Mouse (Mus musculus) limb, embryonic 14.5 days (tissue): ENCODE results near the gene Olfr986. TPM values are rescaled to one million over a fixed set of nuclear protein-coding genes. Genes with fewer than 3 reads are reported as not detected.

Experiments used
- ATAC-seq: fragments of 200-750 bp; cut with Nextera tagmentation; 2 replicates; pipeline ENCODE4 v1.8.0; 2017; ENCODE audit warnings: low read depth, moderate number of reproducible peaks, moderate TSS enrichment; ENCODE audit not compliant: low FRiP score
- DNase-seq: peaks from one replicate; pipeline ENCODE4 v3.0.0-alpha.2; 2015; ENCODE audit warnings: low spot score
- H3K27ac ChIP-seq: fragments of 300-500 bp; sonication (generic); replicated peaks from 2 replicates; pipeline ENCODE4 v1.5.1; 2014; ENCODE audit warnings: low read depth, mild to moderate bottlenecking, low read length, moderate library complexity, mixed read lengths
- H3K27me3 ChIP-seq: fragments of 300-500 bp; sonication (generic); 2 replicates; pipeline ENCODE4 v1.6.1; 2014; ENCODE audit warnings: low read length, mixed read lengths; ENCODE audit not compliant: control insufficient read depth, insufficient read depth
- H3K36me3 ChIP-seq: fragments of 300-500 bp; sonication (generic); 2 replicates; pipeline ENCODE4 v1.6.1; 2014; ENCODE audit warnings: mild to moderate bottlenecking, low read length, moderate library complexity, mixed read lengths; ENCODE audit not compliant: control insufficient read depth, insufficient read depth
- H3K4me1 ChIP-seq: fragments of 300-500 bp; sonication (generic); 2 replicates; pipeline ENCODE4 v1.6.1; 2014; ENCODE audit warnings: antibody characterized with exemption, low read length, mixed read lengths; ENCODE audit not compliant: control insufficient read depth, insufficient read depth
- H3K4me2 ChIP-seq: fragments of 300-500 bp; sonication (generic); replicated peaks from 2 replicates; pipeline ENCODE4 v1.6.1; 2014; ENCODE audit warnings: low read depth, mild to moderate bottlenecking, low read length, moderate library complexity; ENCODE audit not compliant: severe bottlenecking
- H3K4me3 ChIP-seq: fragments of 300-500 bp; sonication (generic); replicated peaks from 2 replicates; pipeline ENCODE4 v1.5.1; 2014; ENCODE audit warnings: low read length
- H3K9ac ChIP-seq: fragments of 300-500 bp; sonication (generic); 2 replicates; pipeline ENCODE4 v1.6.1; 2014; ENCODE audit warnings: mild to moderate bottlenecking, low read depth, low read length, moderate library complexity; ENCODE audit not compliant: severe bottlenecking
- H3K9me3 ChIP-seq: fragments of 300-500 bp; sonication (generic); 2 replicates; pipeline ENCODE4 v1.6.1; 2016; ENCODE audit warnings: low read length; ENCODE audit not compliant: control insufficient read depth
- POLR2A ChIP-seq: fragments of 200-500 bp; IDR thresholded peaks from 2 replicates; pipeline ENCODE4 v1.8.0; 2012; ENCODE audit warnings: inconsistent platforms, mild to moderate bottlenecking, moderate library complexity, borderline replicate concordance; ENCODE audit not compliant: insufficient read depth, insufficient read length; ENCODE audit errors: extremely low read depth
- WGBS: fragments of 180-500 bp; shearing (Covaris S2); extraction: QIAGEN DNeasy Blood & Tissue Kit; methylation state at CpG from one replicate; pipeline ENCODE4 v1.1.7; 2014; 5-methylcytosine and 5-hydroxymethylcytosine counted together
- polyA plus RNA-seq, 2 experiments: library from polyadenylated mRNA; depleted of rRNA in 1 of 2; stranded (reverse) in 1 of 2; unstranded in 1 of 2; fragments of >200 nt; fragmentation: Nextera tagmentation in 1 of 2; extraction: Ambion mirVana in 1 of 2; gene quantifications; 2 replicates each; pipeline versions ENCODE4 v1.2.1 to v1.2.3; 2012 to 2014

The Olfr986 gene
- polyA plus RNA-seq, 2 experiments: not detected

DNA sequence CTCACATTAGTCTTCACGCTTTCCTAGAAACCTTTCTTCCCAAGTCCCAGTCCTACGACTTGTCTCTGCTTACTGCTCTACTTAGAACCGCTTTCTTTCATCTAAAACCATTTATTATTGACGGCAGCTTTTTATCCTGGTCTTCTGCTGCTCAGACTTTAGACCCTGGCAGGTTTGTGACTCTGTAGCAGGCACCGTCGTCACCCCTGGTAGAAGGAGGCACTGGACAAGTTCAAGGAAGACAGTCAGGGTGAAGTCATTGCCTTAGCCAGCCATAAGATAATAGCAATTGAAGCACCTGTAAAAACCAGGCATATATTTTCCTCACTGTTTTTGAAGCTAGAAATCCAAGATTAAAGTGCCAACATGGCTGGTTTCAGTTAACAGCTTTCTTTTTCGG lies 54.5 kb downstream of the Olfr986 start:
- Histone ChIP-seq H3K4me2 (no peak overlapping the region), H3K36me3 (no peaks in the 10 kb centered on the region), H3K27ac (no peak overlapping the region), H3K4me3 (no peak overlapping the region), H3K9ac (no peak overlapping the region), H3K9me3 (no peaks in the 10 kb centered on the region), H3K27me3 (peaks cover 4% of the 10 kb centered on the region), H3K4me1 (no peaks in the 10 kb centered on the region)
- TF ChIP-seq POLR2A: no peak
- 77% methylated on average over 7 of the region's 7 CpGs for WGBS
- DNase-seq (no peak), ATAC-seq (no peak)

Other genes with a start within 250 kb of the Olfr986 start
- gene Olfr974, start 243.4 kb upstream of the Olfr986 start, polyA plus RNA-seq (2012; rRNA removed): not detected in 2 replicates
- gene Olfr974, start 243.4 kb upstream of the Olfr986 start, polyA plus RNA-seq (2014; fragmentation: Nextera tagmentation; extraction: Ambion mirVana): not detected in 2 replicates
- gene Olfr975, start 228.9 kb upstream of the Olfr986 start, polyA plus RNA-seq (2012; rRNA removed): 0.05 TPM in 1 of 2 replicates, not detected in the other
- not detected in 2 replicates for gene Olfr975, start 228.9 kb upstream of the Olfr986 start, polyA plus RNA-seq (2014; fragmentation: Nextera tagmentation; extraction: Ambion mirVana)
- not detected in 2 replicates for gene Olfr976, start 219.8 kb upstream of the Olfr986 start, polyA plus RNA-seq (2012; rRNA removed)
- not detected in 2 replicates for gene Olfr976, start 219.8 kb upstream of the Olfr986 start, polyA plus RNA-seq (2014; fragmentation: Nextera tagmentation; extraction: Ambion mirVana)
- gene Olfr978, start 188.8 kb upstream of the Olfr986 start, polyA plus RNA-seq (2012; rRNA removed): not detected in 2 replicates
- gene Olfr978, start 188.8 kb upstream of the Olfr986 start, polyA plus RNA-seq (2014; fragmentation: Nextera tagmentation; extraction: Ambion mirVana): not detected in 2 replicates
- 0.15 TPM in 1 of 2 replicates, not detected in the other for gene Olfr979, start 177.5 kb upstream of the Olfr986 start, polyA plus RNA-seq (2012; rRNA removed)
- gene Olfr979, start 177.5 kb upstream of the Olfr986 start, polyA plus RNA-seq (2014; fragmentation: Nextera tagmentation; extraction: Ambion mirVana): not detected in 2 replicates
- not detected in 2 replicates for gene Olfr980, start 171.3 kb upstream of the Olfr986 start, polyA plus RNA-seq (2012; rRNA removed)
- not detected in 2 replicates for gene Olfr980, start 171.3 kb upstream of the Olfr986 start, polyA plus RNA-seq (2014; fragmentation: Nextera tagmentation; extraction: Ambion mirVana)
- not detected in 2 replicates for gene Olfr981, start 159.5 kb upstream of the Olfr986 start, polyA plus RNA-seq (2012; rRNA removed)
- gene Olfr981, start 159.5 kb upstream of the Olfr986 start, polyA plus RNA-seq (2014; fragmentation: Nextera tagmentation; extraction: Ambion mirVana): not detected in 2 replicates
- gene Olfr982, start 107.1 kb upstream of the Olfr986 start, polyA plus RNA-seq (2012; rRNA removed): not detected in 2 replicates
- gene Olfr982, start 107.1 kb upstream of the Olfr986 start, polyA plus RNA-seq (2014; fragmentation: Nextera tagmentation; extraction: Ambion mirVana): not detected in 2 replicates
- not detected in 2 replicates for gene Olfr983, start 87.3 kb upstream of the Olfr986 start, polyA plus RNA-seq (2012; rRNA removed)
- gene Olfr983, start 87.3 kb upstream of the Olfr986 start, polyA plus RNA-seq (2014; fragmentation: Nextera tagmentation; extraction: Ambion mirVana): not detected in 2 replicates
- not detected in 2 replicates for gene Olfr984, start 66.7 kb upstream of the Olfr986 start, polyA plus RNA-seq (2012; rRNA removed)
- not detected in 2 replicates for gene Olfr984, start 66.7 kb upstream of the Olfr986 start, polyA plus RNA-seq (2014; fragmentation: Nextera tagmentation; extraction: Ambion mirVana)
- gene Olfr985, start 50.7 kb upstream of the Olfr986 start, polyA plus RNA-seq (2012; rRNA removed): not detected in 2 replicates
- not detected in 2 replicates for gene Olfr985, start 50.7 kb upstream of the Olfr986 start, polyA plus RNA-seq (2014; fragmentation: Nextera tagmentation; extraction: Ambion mirVana)
- gene Tmem225, start 32.8 kb upstream of the Olfr986 start, polyA plus RNA-seq (2012; rRNA removed): not detected in 2 replicates
- gene Tmem225, start 32.8 kb upstream of the Olfr986 start, polyA plus RNA-seq (2014; fragmentation: Nextera tagmentation; extraction: Ambion mirVana): not detected in 2 replicates
- gene Zfp202, start 11.4 kb downstream of the Olfr986 start, polyA plus RNA-seq (2012; rRNA removed): 5.6 and 6.3 TPM in 2 replicates
- gene Zfp202, start 11.4 kb downstream of the Olfr986 start, polyA plus RNA-seq (2014; fragmentation: Nextera tagmentation; extraction: Ambion mirVana): 6.3 and 6.7 TPM in 2 replicates
- gene Scn3b, start 88.3 kb downstream of the Olfr986 start, polyA plus RNA-seq (2012; rRNA removed): 11.6 and 14.6 TPM in 2 replicates
- gene Scn3b, start 88.3 kb downstream of the Olfr986 start, polyA plus RNA-seq (2014; fragmentation: Nextera tagmentation; extraction: Ambion mirVana): 9.3 and 15.8 TPM in 2 replicates